Mouse (Mus musculus) kidney, postnatal 0 days (tissue): ENCODE measurements around the gene Slc6a4. TPM values are rescaled to one million over a fixed set of nuclear protein-coding genes. Genes with fewer than 3 reads are reported as not detected.
"Not testable (repeated sequence)": the region's sequence is repeated elsewhere in the genome, so short reads cannot be mapped to it uniquely, and the experiment has no call there.

ENCODE experiments used
- ATAC-seq: fragments of 200-750 bp; cut with Nextera tagmentation; replicated peaks from 2 replicates; pipeline ENCODE4 v1.8.0; 2017; ENCODE audit warnings: low read depth, moderate number of reproducible peaks, moderate TSS enrichment, moderate library complexity; ENCODE audit not compliant: low FRiP score
- DNase-seq: peaks from one replicate; pipeline ENCODE4 v3.0.0-alpha.2; 2016; ENCODE audit warnings: low spot score
- H3K27ac ChIP-seq: fragments of 300-500 bp; sonication (generic); 2 replicates; pipeline ENCODE4 v1.5.1; 2014; ENCODE audit warnings: mild to moderate bottlenecking
- H3K27me3 ChIP-seq: fragments of 300-500 bp; sonication (generic); 2 replicates; pipeline ENCODE4 v1.6.1; 2014; ENCODE audit warnings: low read length, mixed read lengths; ENCODE audit not compliant: insufficient read depth
- H3K36me3 ChIP-seq: fragments of 300-500 bp; sonication (generic); 2 replicates; pipeline ENCODE4 v1.6.1; 2014; ENCODE audit warnings: low read length, mixed read lengths; ENCODE audit not compliant: insufficient read depth
- H3K4me1 ChIP-seq: fragments of 300-500 bp; sonication (generic); replicated peaks from 2 replicates; pipeline ENCODE4 v1.6.1; 2014; ENCODE audit warnings: antibody characterized with exemption, low read length, mixed read lengths; ENCODE audit not compliant: insufficient read depth
- H3K4me2 ChIP-seq: fragments of 300-500 bp; sonication (generic); 2 replicates; pipeline ENCODE4 v1.6.1; 2014; ENCODE audit warnings: mild to moderate bottlenecking, low read length, moderate library complexity, mixed read lengths
- H3K4me3 ChIP-seq: fragments of 300-500 bp; sonication (generic); replicated peaks from 2 replicates; pipeline ENCODE4 v1.5.1; 2014; ENCODE audit warnings: low read depth, low read length
- H3K9ac ChIP-seq: fragments of 300-500 bp; sonication (generic); 2 replicates; pipeline ENCODE4 v1.6.1; 2014; ENCODE audit warnings: low read depth, low read length
- H3K9me3 ChIP-seq: fragments of 300-500 bp; sonication (generic); replicated peaks from 2 replicates; pipeline ENCODE4 v1.6.1; 2016; ENCODE audit warnings: low read length, inconsistent platforms, mixed read lengths
- CTCF ChIP-seq: IDR thresholded peaks from 2 replicates; pipeline ENCODE4 v1.5.1; 2016; ENCODE audit warnings: antibody characterized with exemption, low read depth, mild to moderate bottlenecking, moderate library complexity
- WGBS: fragments of 180-500 bp; shearing (Covaris S2); extraction: QIAGEN DNeasy Blood & Tissue Kit; methylation state at CpG from one replicate; pipeline ENCODE4 v1.1.7; 2014; 5-methylcytosine and 5-hydroxymethylcytosine counted together
- microRNA counts: library from miRNA; unstranded; fragments of <30 nt; microRNA quantifications from one replicate; lab custom pipeline; 2015
- microRNA-seq: library from miRNA; unstranded; fragments of <30 nt; microRNA quantifications from one replicate; pipeline ENCODE4, GENCODE M21; 2016
- polyA plus RNA-seq: library from polyadenylated mRNA; unstranded; fragments of >200 nt; fragmentation: Nextera tagmentation; extraction: Ambion mirVana; gene quantifications from 2 replicates; pipeline ENCODE4 v1.2.1, GENCODE M21; 2015

The Slc6a4 gene
- polyA plus RNA-seq, 1 experiment from 2014 or later: 3.4 TPM

DNA sequence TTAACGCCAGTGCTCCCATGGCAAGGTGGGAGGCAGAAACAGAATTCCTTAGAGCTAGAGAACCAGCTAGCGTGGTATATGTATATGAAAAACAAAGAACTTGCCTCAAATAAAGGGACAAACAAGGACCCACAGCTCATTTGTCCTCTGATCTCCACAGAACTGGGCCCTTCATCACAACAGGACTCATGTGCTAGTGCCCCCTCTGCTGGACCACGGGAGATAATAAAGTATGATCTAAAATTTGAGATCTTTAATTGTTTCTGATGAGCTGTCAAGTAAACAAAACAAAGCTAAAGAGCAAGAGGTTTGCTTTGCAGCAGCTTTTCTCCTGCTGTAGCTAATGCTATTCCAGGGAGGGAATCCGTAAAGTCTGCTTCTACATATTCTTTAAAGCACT, 72.3 kb downstream of the Slc6a4 start:
- WGBS: 76% methylated on average over 4 of the region's 4 CpGs
- peak; percentile 47 for DNase-seq
- no peak overlapping the region for H3K9ac ChIP-seq
- peak; percentile 64 for TF ChIP-seq CTCF
- H3K27ac ChIP-seq: no peak overlapping the region
- H3K4me3 ChIP-seq: no peak overlapping the region
- H3K36me3 ChIP-seq: peaks cover 15% of the 10 kb centered on the region; the same call in 1 of the 2 replicates
- no peaks in the 10 kb centered on the region for H3K27me3 ChIP-seq
- no peaks in the 10 kb centered on the region for H3K9me3 ChIP-seq
- no peak for ATAC-seq
- no peak overlapping the region for H3K4me2 ChIP-seq
- H3K4me1 ChIP-seq: no peaks in the 10 kb centered on the region

DNA sequence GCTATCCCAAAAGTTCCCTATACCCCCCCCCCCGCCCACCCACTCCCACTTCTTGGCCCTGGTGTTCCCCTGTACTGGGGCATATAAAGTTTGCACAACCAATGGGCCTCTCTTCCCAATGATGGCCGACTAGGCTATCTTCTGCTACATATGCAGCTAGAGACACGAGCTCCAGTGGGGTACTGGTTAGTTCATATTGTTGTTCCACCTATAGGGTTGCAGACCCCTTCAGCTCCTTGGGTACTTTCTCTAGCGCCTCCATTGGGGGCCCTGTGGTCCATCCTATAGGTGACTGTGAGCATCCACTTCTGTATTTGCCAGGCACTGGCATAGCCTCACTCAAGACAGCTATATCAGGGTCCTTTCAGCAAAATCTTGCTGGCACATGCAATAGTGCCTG, 78.9 kb downstream of the Slc6a4 start:
- 50% methylated on average over 4 of the region's 4 CpGs for WGBS

DNA sequence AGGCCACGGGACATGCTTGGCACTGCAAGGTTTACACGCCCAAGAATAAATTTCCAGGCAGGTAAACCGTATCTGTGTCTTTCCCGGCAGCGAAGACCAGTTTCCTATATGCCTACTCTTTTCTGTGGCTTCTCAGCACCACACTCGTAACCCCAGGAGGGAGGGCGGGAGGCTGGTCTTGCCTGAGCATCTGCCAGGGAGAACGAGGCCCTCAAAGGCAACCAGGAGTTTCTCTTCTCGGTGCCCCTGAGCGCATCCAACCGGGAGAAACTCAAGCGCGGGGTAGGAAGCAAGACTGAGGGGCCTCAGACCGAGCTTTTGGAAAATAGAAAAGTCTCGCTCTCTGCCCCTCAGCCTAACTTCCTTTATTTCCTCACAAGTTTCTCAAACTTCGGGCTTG, 79.4 kb downstream of the Slc6a4 start:
- no peaks in the 10 kb centered on the region for H3K27me3 ChIP-seq
- no peaks in the 10 kb centered on the region for H3K9me3 ChIP-seq
- H3K4me2 ChIP-seq: peak overlapping the region; percentile 76
- DNase-seq (peak; percentile 27), ATAC-seq (0 out of 2 replicates have a peak, but pooled peaks have one; percentile 10)
- peaks cover 15% of the 10 kb centered on the region; the same call in 1 of the 2 replicates for H3K36me3 ChIP-seq
- peak overlapping the region; percentile 93 for H3K4me3 ChIP-seq
- WGBS: 4% methylated on average over 16 of the region's 16 CpGs
- no peak for TF ChIP-seq CTCF
- H3K9ac ChIP-seq: peak overlapping the region; percentile 76
- 0 out of 2 replicates have a peak, but pooled peaks cover 3% of the 10 kb centered on the region for H3K4me1 ChIP-seq
- peak overlapping the region; percentile 88 for H3K27ac ChIP-seq

More for the DNA sequence above, 78.9 kb downstream of the Slc6a4 start:
- H3K4me1 ChIP-seq, H3K27me3 ChIP-seq, DNase-seq, H3K9me3 ChIP-seq, ATAC-seq: not testable (repeated sequence)
- peak overlapping the region; percentile 76 for H3K4me2 ChIP-seq
- H3K9ac ChIP-seq: peak overlapping the region; percentile 76
- H3K27ac ChIP-seq: peak overlapping the region; percentile 88; the same call in 1 of the 2 replicates
- peak overlapping the region; percentile 93 for H3K4me3 ChIP-seq
- H3K36me3 ChIP-seq: peaks cover 17% of the 10 kb centered on the region; the same call in 1 of the 2 replicates

DNA sequence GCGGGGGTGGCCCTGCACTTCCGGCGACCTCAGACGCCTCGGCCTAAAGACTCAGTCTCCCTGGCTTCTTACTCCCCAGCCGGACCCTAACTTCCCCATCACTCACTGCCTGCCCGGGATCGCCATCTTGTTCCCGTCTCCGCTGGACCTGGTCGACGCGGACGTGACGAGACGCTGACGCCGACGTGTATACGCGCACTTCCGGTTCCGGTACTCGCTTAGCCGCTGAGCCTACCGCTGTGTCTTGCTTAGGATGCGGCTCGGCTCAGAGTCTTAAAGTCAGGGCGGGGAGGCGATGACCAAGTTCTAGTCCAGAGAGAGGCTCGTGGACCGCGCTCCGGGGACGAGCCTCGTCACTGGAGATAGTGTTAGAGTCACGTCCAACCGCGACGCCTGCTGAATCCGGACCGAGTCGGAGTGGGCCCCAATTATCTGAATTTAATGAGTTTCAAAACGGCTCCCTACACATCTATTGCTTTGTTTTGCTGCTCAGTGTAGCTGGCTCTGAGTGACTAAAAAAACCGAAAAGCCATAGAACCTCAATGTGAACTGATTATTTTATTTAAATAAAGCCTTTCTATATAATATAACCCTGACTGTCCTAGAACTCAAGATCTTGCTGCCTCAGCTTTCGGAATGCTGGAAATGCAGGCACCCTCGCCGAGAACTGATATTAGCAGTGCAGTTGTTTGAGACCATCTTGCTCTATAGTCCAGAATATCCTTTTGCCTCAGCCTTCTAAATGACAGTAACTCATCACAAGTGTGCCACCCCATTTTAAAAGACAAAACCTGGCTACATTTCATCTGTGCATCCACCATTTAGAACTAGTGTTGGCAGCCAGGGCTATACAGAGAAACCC, 80.1 kb downstream of the Slc6a4 start, which contains the start of gene Nsrp1:
Nsrp1 (minus strand) TSS at position 163 of the 862 bp plus-strand sequence.
- peak within 1 kb of the TSS; percentile 88 for H3K27ac ChIP-seq
- peaks cover 14% of the 10 kb centered on the region; the same call in 1 of the 2 replicates for H3K36me3 ChIP-seq
- peak within 1 kb of the TSS; percentile 93 for H3K4me3 ChIP-seq
- 0 out of 2 replicates have a peak, but pooled peaks cover 3% of the 10 kb centered on the region for H3K4me1 ChIP-seq
- TF ChIP-seq CTCF: no peak
- DNase-seq (peak; percentile 98), ATAC-seq (peak; percentile 96)
- 4% methylated on average over 48 of the region's 48 CpGs for WGBS
- peak within 1 kb of the TSS; percentile 76 for H3K4me2 ChIP-seq
- H3K9ac ChIP-seq: peak within 1 kb of the TSS; percentile 76
- no peaks in the 10 kb centered on the region for H3K9me3 ChIP-seq
- no peaks in the 10 kb centered on the region for H3K27me3 ChIP-seq

DNA sequence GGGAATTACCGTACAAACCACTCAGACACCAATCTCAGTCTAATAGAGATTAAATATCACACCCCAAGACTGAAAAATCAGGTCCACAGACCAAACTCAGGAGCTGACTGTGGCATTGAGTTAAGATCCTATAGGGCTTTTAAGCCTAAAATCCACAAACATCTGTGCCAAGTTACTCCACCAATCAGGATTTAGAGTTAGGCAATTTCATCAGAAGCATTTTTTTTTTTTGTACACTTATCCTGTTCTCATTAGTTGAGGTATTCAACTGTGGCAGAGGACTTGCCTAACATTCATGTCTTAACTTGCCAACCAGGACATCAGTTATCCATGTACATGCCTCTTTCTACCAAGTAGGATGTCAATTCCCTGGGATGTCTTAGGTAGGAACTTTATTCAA, 81.0 kb downstream of the Slc6a4 start:
- TF ChIP-seq CTCF: no peak
- Histone ChIP-seq H3K4me2 (no peak overlapping the region), H3K27ac (no peak overlapping the region), H3K36me3 (peaks cover 10% of the 10 kb centered on the region; the same call in 1 of the 2 replicates), H3K4me3 (no peak overlapping the region), H3K9me3 (no peaks in the 10 kb centered on the region), H3K4me1 (0 out of 2 replicates have a peak, but pooled peaks cover 3% of the 10 kb centered on the region), H3K9ac (no peak overlapping the region), H3K27me3 (no peaks in the 10 kb centered on the region)
- WGBS: 88% methylated on average over 1 of the region's 1 CpGs
- DNase-seq (no peak), ATAC-seq (no peak)

MicroRNAs within 50 kb of the gene (microRNA counts, 519-probe panel; counts per million panel counts)
- 3,943 counts per million, percentile 75 among the panel's probes with 10 or more counts for microRNA mmu-miR-423-3p (lab: Ali Mortazavi, UCI)
- microRNA mmu-miR-423-5p (lab: Ali Mortazavi, UCI): 3,977 counts per million, percentile 75 among the panel's probes with 10 or more counts

Small RNA genes within 50 kb of the gene (microRNA-seq; reads per million reads assigned to microRNA genes)
- 2,220 reads per million, percentile 85 among the genes with 10 or more reads in this experiment for gene Mir423

Other genes starting within 250 kb of the Slc6a4 start
- 23.9 and 25.4 TPM in 2 replicates for gene Gosr1, start 235.0 kb upstream of the Slc6a4 start, polyA plus RNA-seq
- gene Cpd, start 151.6 kb upstream of the Slc6a4 start, polyA plus RNA-seq: 17.8 and 20.4 TPM in 2 replicates
- gene Tmigd1, start 96.4 kb upstream of the Slc6a4 start, polyA plus RNA-seq: 22.6 and 25.5 TPM in 2 replicates
- gene Blmh, start 73.8 kb upstream of the Slc6a4 start, polyA plus RNA-seq: 133 and 143 TPM in 2 replicates
- gene Nsrp1, start 79.8 kb downstream of the Slc6a4 start, polyA plus RNA-seq: 76.3 TPM in 2 replicates
- gene Efcab5, start 190.4 kb downstream of the Slc6a4 start, polyA plus RNA-seq: 0.34 and 0.37 TPM in 2 replicates
- gene Ssh2, start 217.7 kb downstream of the Slc6a4 start, polyA plus RNA-seq: 3.9 and 4.6 TPM in 2 replicates